Mouse (Mus musculus) CH12.LX (cell line): Measurements from ENCODE around the gene Fbln7. TPM values are rescaled to one million over a fixed set of nuclear protein-coding genes. Genes with fewer than 3 reads are reported as not detected.

Experiments used
- DNase-seq: peaks from one replicate; pipeline ENCODE4 v3.0.0-alpha.2; 2013; ENCODE audit errors: extremely low read depth
- H3K27ac ChIP-seq: 2 replicates; pipeline ENCODE4 v1.5.1; 2012; ENCODE audit warnings: low read depth, mild to moderate bottlenecking, control low read depth, moderate library complexity; ENCODE audit not compliant: insufficient read depth
- H3K27me3 ChIP-seq: replicated peaks from 2 replicates; pipeline ENCODE3; 2012; ENCODE audit warnings: inconsistent platforms
- H3K36me3 ChIP-seq, 2 experiments: replicated peaks in 1 of 2; 2 replicates each; pipeline versions ENCODE3 to v1.6.1; 2012; ENCODE audit warnings: inconsistent platforms in 1 of 2, low read length in 1 of 2, mild to moderate bottlenecking in 1 of 2, mixed read lengths in 1 of 2, moderate library complexity in 1 of 2; ENCODE audit not compliant: control insufficient read depth in 1 of 2, insufficient read depth in 1 of 2
- H3K4me1 ChIP-seq, 2 experiments: 2 replicates each; pipeline ENCODE4 v1.6.1; 2012; ENCODE audit warnings: inconsistent platforms in 1 of 2, moderate library complexity in 1 of 2; ENCODE audit not compliant: insufficient read depth in 2 of 2, control insufficient read depth in 1 of 2
- H3K4me2 ChIP-seq: 2 replicates; pipeline ENCODE4 v1.6.1; 2012; ENCODE audit warnings: low read depth, mild to moderate bottlenecking, control low read depth; ENCODE audit not compliant: poor library complexity, insufficient read depth, severe bottlenecking
- H3K4me3 ChIP-seq, 3 experiments: fragments of 150-350 bp in 1 of 3; sonication (generic) in 1 of 3; replicated peaks in 1 of 3; 2 replicates each; pipeline versions ENCODE3 to v1.5.1; 2011 to 2012; ENCODE audit warnings: low read depth in 2 of 3, low read length in 2 of 3, mild to moderate bottlenecking in 2 of 3, moderate library complexity in 2 of 3, control low read depth in 1 of 3, improper control_type of control experiment in 1 of 3, inconsistent platforms in 1 of 3, mixed read lengths in 1 of 3; ENCODE audit not compliant: poor library complexity in 1 of 3
- H3K79me2 ChIP-seq: replicated peaks from 2 replicates; pipeline ENCODE4 v1.6.1; 2012; ENCODE audit warnings: mild to moderate bottlenecking, moderate library complexity; ENCODE audit not compliant: control insufficient read depth, poor library complexity, insufficient read depth, severe bottlenecking; ENCODE audit errors: extremely low read depth
- H3K9ac ChIP-seq: 2 replicates; pipeline ENCODE4 v1.6.1; 2012; ENCODE audit warnings: low read depth, mild to moderate bottlenecking, control low read depth, moderate library complexity; ENCODE audit not compliant: insufficient read depth
- H3K9me3 ChIP-seq: replicated peaks from 2 replicates; pipeline ENCODE3; 2012; ENCODE audit warnings: low read length, inconsistent platforms, mixed read lengths
- E2F4 ChIP-seq: IDR thresholded peaks from 2 replicates; pipeline ENCODE4 v1.6.1; 2011; ENCODE audit warnings: low read depth, low read length, improper control_type of control experiment; ENCODE audit not compliant: insufficient replicate concordance
- EP300 ChIP-seq: IDR thresholded peaks from 2 replicates; pipeline ENCODE4 v1.6.1; 2011; ENCODE audit warnings: low read length, improper control_type of control experiment
- HCFC1 ChIP-seq: IDR thresholded peaks from 2 replicates; pipeline ENCODE4 v1.6.1; 2012; ENCODE audit warnings: low read depth, mild to moderate bottlenecking, inconsistent platforms, low read length, improper control_type of control experiment
- IRF4 ChIP-seq: IDR thresholded peaks from 2 replicates; pipeline ENCODE4 v1.6.1; 2014; ENCODE audit warnings: low read depth, mild to moderate bottlenecking, inconsistent platforms, low read length, improper control_type of control experiment
- MAFK ChIP-seq: IDR thresholded peaks from 2 replicates; pipeline ENCODE4 v1.6.1; 2011; ENCODE audit warnings: low read length, improper control_type of control experiment; ENCODE audit not compliant: insufficient replicate concordance
- NRF1 ChIP-seq: IDR thresholded peaks from 2 replicates; pipeline ENCODE4 v1.6.1; 2014; ENCODE audit warnings: low read depth, mild to moderate bottlenecking, inconsistent platforms, low read length, improper control_type of control experiment, moderate library complexity
- POLR2A ChIP-seq: IDR thresholded peaks from 2 replicates; pipeline ENCODE4 v1.6.1; 2011; ENCODE audit warnings: low read depth, mild to moderate bottlenecking, improper control_type of control experiment, low read length
- POLR2AphosphoS2 ChIP-seq: IDR thresholded peaks from 2 replicates; pipeline ENCODE4 v1.6.1; 2011; ENCODE audit warnings: low read depth, low read length, improper control_type of control experiment
- USF2 ChIP-seq: conservative IDR thresholded peaks from 2 replicates; pipeline ENCODE4 v1.6.1; 2011; ENCODE audit warnings: low read depth, low read length, improper control_type of control experiment
- ZKSCAN1 ChIP-seq: IDR thresholded peaks from 2 replicates; pipeline ENCODE4 v1.6.1; 2012; ENCODE audit warnings: low read depth, inconsistent platforms, low read length, improper control_type of control experiment, borderline replicate concordance
- ZMIZ1 ChIP-seq: IDR thresholded peaks from 2 replicates; pipeline ENCODE4 v1.6.1; 2012; ENCODE audit warnings: low read depth, mild to moderate bottlenecking, inconsistent platforms, low read length, improper control_type of control experiment
- dilution Hi-C: fragments of 300-500 bp; cut with MboI; formaldehyde crosslinking; loops from 2 replicates; pipeline ENCODE4 v1.14.3; 2020; ENCODE audit warnings: low sequenced_read_pairs; ENCODE audit not compliant: extremely low pct_unique_long_range_greater_than_20kb, extremely low pct_ligation_motif_present
- in situ Hi-C: fragments of 300-500 bp; cut with MboI; formaldehyde crosslinking; loops from 3 replicates; pipeline ENCODE4 v1.14.3; 2019; ENCODE audit warnings: low sequenced_read_pairs, low pct_ligation_motif_present, low pct_unique_long_range_greater_than_20kb, mixed read lengths
- polyA plus RNA-seq: library from polyadenylated mRNA; unstranded; fragments of >175 nt; gene quantifications from 2 replicates; pipeline ENCODE4 v1.2.1, GENCODE M21; 2012; ENCODE audit warnings: low read depth; ENCODE audit not compliant: insufficient read length
- total RNA-seq, 2 experiments: library from RNA; depleted of rRNA; stranded (reverse); fragments of 300-350 nt in 1 of 2; fragments of >200 nt in 1 of 2; gene quantifications; 2 replicates each; pipeline ENCODE4 v1.2.3; 2012 to 2014

Fbln7 gene
- total and polyA plus RNA-seq, 3 experiments, result not detected

GRCm38 (mm10) chr2:128865061-128865460 is 2.3 kb downstream of the Fbln7 start:
- dilution Hi-C loops (no loop called here), in situ Hi-C loops (no loop called here)
- Histone ChIP-seq H3K27ac (no peak overlapping the region), H3K4me3 (no peak overlapping the region), H3K79me2 (no peaks in the 10 kb centered on the region), H3K4me1 (peaks cover 5 to 11% of the 10 kb centered on the region in 2 experiments), H3K36me3 (no peaks in the 10 kb centered on the region), H3K27me3 (no peaks in the 10 kb centered on the region), H3K4me2 (no peak overlapping the region), H3K9ac (no peak overlapping the region), H3K9me3 (no peaks in the 10 kb centered on the region)
- DNase-seq, result no peak
- no peak for TF ChIP-seq ZMIZ1
- no peak for TF ChIP-seq IRF4
- TF ChIP-seq ZKSCAN1, result no peak
- no peak for TF ChIP-seq E2F4
- TF ChIP-seq EP300, result no peak
- TF ChIP-seq HCFC1, result no peak

GRCm38 (mm10) chr2:128871656-128872055 is 8.9 kb downstream of the Fbln7 start:
- H3K9ac ChIP-seq, result no peak overlapping the region
- in situ Hi-C loops, result no loop called here
- TF ChIP-seq MAFK (peak; percentile 89), POLR2A (no peak)
- H3K79me2 ChIP-seq, result no peaks in the 10 kb centered on the region
- dilution Hi-C loops, result no loop called here
- peaks cover 5 to 19% of the 10 kb centered on the region in 2 experiments for H3K4me1 ChIP-seq
- no peaks in the 10 kb centered on the region for H3K36me3 ChIP-seq
- H3K4me2 ChIP-seq, result no peak overlapping the region
- H3K9me3 ChIP-seq, result no peaks in the 10 kb centered on the region
- no peak overlapping the region for H3K4me3 ChIP-seq
- no peak overlapping the region for H3K27ac ChIP-seq
- no peak for DNase-seq
- H3K27me3 ChIP-seq, result no peaks in the 10 kb centered on the region

- dilution Hi-C loops, result no loop called here
- H3K36me3 ChIP-seq, result no peaks in the 10 kb centered on the region
- H3K9ac ChIP-seq, result no peak overlapping the region
- H3K4me2 ChIP-seq, result no peak overlapping the region
- no peak for TF ChIP-seq NRF1
- TF ChIP-seq POLR2AphosphoS2, result no peak
- no peak for TF ChIP-seq USF2
- TF ChIP-seq, all 38 proteins: peak for 0
- Histone ChIP-seq H3K27me3 (no peaks in the 10 kb centered on the region), H3K4me1 (peaks cover 5 to 19% of the 10 kb centered on the region in 2 experiments), H3K79me2 (no peaks in the 10 kb centered on the region), H3K9me3 (no peaks in the 10 kb centered on the region), H3K4me3 (no peak overlapping the region), H3K27ac (no peak overlapping the region)
- no peak for DNase-seq
- in situ Hi-C loops, result no loop called here
These were observed 9.5 kb downstream of the Fbln7 start for GRCm38 (mm10) chr2:128872256-128872655.
